Mouse (Mus musculus): ENCODE data around the gene AC134908.4.

AC134908.4 gene

DNA sequence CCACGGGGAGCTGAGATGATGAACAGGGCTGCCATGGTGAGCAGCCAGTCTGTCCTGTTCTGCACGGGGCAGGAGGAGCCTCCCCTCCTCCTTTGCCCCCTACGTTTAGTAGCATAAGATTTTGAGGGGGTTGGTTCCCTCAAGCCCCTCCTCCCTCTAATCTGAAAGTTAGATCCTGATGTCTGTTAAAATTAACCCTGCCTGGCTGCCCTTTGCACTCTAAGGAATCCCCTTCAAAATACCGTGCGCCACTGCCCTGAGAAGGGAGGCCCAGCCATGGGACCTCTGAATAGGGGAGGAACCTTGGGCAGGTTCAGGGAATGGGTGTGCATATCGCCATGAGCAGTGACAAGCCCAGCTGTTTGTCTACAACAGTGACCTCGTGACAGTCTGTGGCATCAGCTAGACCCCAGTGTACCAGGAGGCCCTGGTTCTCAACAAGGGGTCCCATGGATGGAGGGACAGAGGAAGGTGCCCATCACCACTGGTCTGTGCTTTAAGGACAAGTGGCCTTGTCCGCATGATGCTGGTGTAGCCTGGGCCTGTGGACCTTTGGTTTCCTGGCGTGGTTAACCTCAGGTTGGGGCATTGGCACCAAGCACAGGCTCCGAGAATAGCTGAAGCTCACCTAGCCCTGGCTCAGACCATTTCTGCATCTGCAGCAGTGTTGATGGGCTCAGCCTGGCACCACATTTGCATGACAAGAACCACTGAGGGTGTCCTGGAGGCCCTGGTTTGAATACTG, 20.0 kb downstream of the AC134908.4 start:
- TF ChIP-seq GATA4 (IDR thresholded peaks at IDR 0.05; ENCODE audit: insufficient replicate concordance, low read length) = no peak

GRCm38 (mm10) chr17:25773549-25774120, 21.8 kb downstream of the AC134908.4 start, which contains the start of gene Narfl:
Gene Narfl, plus strand, starts transcription at chr17:25773776.
- TF ChIP-seq GATA4 (IDR thresholded peaks at IDR 0.05; ENCODE audit: insufficient replicate concordance, low read length) = no peak; the same call in 1 of the 2 replicates

DNA sequence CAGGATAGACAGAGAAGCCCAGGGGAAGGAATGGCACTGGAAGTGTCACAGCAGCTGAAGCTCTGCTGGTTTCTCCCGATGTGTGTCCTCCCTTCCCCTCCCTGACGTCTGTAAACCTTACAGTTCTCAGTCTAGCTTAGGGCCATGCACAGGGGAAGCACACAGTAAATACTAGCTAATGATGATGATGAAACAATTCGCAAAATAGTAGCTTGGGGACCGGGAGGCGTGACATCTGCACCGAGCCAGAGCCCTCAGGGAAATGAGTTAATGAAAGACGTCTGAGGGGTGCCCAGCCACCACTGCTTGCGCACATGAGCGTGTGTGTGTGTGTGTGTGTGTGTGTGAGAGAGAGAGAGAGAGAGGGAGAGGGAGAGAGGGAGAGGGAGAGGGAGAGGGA, 26.1 kb downstream of the AC134908.4 start:
- TF ChIP-seq GATA4 (IDR thresholded peaks at IDR 0.05; ENCODE audit: insufficient replicate concordance, low read length) = no peak

DNA sequence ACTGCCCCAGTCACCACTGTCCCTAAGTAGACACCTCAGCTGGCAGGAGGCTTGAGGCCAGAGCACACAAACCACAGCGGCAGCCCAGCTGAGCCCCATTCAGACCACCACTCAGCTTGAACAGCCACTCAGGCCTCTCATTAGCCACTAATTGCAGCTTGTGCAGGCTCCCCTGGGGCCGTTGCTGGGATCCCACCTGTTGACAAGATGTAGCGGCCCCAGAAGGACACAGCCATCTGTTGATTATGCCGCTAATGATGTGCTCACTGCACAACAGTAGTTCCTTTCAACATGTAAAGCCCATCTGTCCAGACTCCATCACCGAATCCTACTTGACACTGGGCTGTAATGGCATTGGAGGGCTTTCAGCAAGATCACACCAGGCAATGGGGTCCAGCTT, 29.6 kb downstream of the AC134908.4 start:
- no peak for TF ChIP-seq GATA4 (IDR thresholded peaks at IDR 0.05; ENCODE audit: insufficient replicate concordance, low read length)

- TF ChIP-seq GATA4 (IDR thresholded peaks at IDR 0.05; ENCODE audit: insufficient replicate concordance, low read length) = no peak
Observed at GRCm38 (mm10) chr17:25762591-25762990, 32.9 kb downstream of the AC134908.4 start.

GRCm38 (mm10) chr17:25761561-25761970, 33.9 kb downstream of the AC134908.4 start:
- no peak for TF ChIP-seq GATA4 (IDR thresholded peaks at IDR 0.05; ENCODE audit: insufficient replicate concordance, low read length)

DNA sequence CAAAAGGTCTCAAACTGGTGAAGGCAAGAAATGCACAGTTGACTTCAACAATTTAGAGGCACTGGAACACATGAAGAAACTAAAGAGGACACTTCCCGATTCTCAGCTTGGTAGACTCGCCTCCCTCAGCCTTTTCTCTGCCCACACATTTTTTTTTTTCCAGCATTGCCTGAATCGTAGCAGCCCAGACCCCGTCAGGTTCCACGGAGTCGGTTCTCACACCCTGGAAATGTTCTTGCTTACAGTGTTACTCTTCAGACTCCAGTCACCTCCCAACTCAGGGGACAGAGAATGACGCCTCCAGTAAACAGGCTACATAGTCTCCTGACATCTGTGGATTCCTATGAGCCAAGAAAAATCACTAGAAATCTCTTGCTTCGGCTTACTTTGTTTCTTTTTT, 35.3 kb downstream of the AC134908.4 start:
- TF ChIP-seq GATA4 (IDR thresholded peaks at IDR 0.05; ENCODE audit: insufficient replicate concordance, low read length) = no peak

DNA sequence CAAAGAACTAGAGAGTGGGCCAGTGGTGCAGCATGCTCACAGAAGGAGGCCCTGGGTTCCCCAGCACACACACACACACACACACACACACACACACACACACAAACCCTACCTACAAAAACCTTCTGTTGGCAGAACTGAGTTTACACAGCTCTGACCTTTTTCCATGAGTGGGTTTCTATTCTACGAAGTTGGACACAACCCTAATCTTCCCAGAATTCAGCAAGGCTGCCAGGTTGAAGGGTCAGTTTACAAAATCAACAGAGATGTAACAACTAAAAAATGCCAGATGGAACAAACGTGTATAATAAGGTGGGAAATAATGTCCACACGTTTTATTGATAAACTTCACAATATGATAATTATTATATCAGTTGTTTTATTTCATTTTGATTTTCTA, 37.8 kb downstream of the AC134908.4 start:
- no peak for TF ChIP-seq GATA4 (IDR thresholded peaks at IDR 0.05; ENCODE audit: insufficient replicate concordance, low read length)

DNA sequence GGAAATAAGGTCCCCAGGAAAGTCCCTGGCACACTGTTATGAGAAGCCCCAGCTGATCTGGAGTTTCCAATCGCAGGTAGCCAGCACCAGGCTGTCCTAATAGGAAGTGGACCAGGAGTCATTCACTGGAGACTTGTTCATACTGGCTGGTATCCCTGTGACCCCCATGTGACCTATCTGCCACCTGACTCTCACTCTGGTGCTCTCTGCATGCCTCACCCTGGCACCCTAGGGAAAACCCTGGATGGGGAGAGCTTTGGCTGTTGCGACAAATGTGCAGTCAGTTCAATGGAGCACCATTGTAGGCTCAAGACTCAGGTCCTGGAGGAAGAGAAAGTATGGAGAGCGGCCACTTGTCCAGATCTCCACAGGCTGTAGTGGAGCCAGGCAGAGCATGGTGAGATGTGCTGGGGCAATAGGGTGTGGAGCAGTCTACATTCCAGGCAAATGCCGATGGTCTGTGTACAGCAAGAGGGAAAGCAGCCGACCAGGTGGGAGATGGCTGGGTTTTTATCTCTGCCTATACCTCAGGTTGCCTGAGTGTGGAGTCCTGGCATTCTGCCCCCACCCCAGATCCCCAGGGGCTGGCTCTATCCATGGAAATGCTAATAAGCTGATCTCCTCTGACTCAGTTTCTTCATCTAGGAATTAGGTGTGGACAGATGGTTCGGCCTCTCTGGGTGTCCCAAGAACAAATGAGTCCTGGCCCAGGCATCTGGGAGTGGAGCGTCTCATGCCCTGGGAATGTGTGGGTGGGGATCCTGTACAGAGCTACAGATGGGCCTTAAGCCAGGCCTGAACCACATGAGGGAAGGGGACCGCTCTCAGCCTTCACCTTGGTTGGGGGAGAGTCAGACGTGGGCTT, 38.8 kb downstream of the AC134908.4 start:
- TF ChIP-seq GATA4 (IDR thresholded peaks at IDR 0.05; ENCODE audit: insufficient replicate concordance, low read length) = no peak

DNA sequence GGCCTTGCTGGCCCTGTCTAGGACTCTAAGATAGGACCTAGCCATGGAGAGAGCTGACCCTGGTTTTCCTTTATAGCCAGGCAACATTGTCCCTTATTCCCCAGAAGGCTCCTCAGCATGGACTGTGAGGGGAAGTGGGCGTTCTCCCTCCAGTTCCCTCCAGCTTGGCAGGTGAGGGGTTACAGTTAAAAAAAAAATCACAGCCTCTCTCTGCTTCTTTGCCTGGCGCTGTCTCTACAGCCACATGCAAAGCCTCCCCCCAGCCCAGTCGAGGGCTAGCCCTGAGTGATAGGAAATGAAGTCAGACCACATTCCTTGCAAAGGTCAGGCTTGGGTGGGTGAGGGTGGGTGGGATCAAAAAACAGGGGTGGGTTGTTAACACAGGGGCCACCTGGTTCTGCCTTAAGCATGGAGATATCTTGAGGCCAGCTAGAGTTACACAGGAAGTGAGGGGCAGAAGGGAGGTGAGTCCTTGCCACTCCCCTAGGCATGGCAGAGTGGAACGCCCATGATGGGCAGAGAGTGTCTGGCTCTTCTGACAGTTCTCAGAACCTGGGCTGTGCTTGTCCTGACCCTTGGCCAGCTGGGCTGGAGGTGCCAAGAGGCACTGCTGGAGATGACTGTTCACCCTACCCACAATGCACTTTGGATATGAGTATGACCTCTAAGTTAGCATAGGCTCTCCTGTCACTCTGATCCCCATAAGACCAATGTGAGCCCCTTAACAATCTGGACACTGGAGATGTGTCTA, 39.7 kb downstream of the AC134908.4 start:
- no peak for TF ChIP-seq GATA4 (IDR thresholded peaks at IDR 0.05; ENCODE audit: insufficient replicate concordance, low read length)

- no peak for TF ChIP-seq GATA4 (IDR thresholded peaks at IDR 0.05; ENCODE audit: insufficient replicate concordance, low read length)
Observed at GRCm38 (mm10) chr17:25755086-25755485, 40.4 kb downstream of the AC134908.4 start.

DNA sequence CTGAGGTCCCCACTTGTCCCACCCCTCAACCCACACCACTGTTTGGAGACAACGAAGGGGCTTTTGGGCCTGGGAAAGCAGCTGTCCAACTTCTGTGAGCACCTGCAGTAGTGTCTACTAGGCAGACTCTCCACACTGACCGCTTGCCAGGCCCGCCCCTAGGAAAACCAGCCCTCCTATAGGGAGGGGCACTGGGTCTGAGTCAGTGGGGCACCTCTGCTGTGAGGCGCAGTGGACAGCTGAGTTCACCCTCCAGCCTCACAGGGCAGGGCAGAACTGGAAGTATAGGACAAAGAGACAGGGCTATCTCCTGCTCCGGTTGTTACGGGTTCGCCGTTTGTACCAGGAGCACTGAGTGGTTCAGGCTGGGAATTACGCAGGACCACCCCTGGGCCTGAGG, 41.2 kb downstream of the AC134908.4 start, which contains the start of gene Msln:
Gene Msln, minus strand, starts transcription at position 138 of the 400 bp plus-strand sequence.
- TF ChIP-seq GATA4 (IDR thresholded peaks at IDR 0.05; ENCODE audit: insufficient replicate concordance, low read length) = no peak

- TF ChIP-seq GATA4 (IDR thresholded peaks at IDR 0.05; ENCODE audit: insufficient replicate concordance, low read length) = no peak
Observed at GRCm38 (mm10) chr17:25751446-25751845, 44.0 kb downstream of the AC134908.4 start.

GRCm38 (mm10) chr17:25749314-25749713, 46.1 kb downstream of the AC134908.4 start:
- no peak for TF ChIP-seq GATA4 (IDR thresholded peaks at IDR 0.05; ENCODE audit: insufficient replicate concordance, low read length)

GRCm38 (mm10) chr17:25748238-25748637, 47.2 kb downstream of the AC134908.4 start:
- no peak for TF ChIP-seq GATA4 (IDR thresholded peaks at IDR 0.05; ENCODE audit: insufficient replicate concordance, low read length)

Measured in liver, adult (tissue).